Mouse (Mus musculus): ENCODE measurements around the gene Pla2g6. TPM values are rescaled to one million over a fixed set of nuclear protein-coding genes. Genes with fewer than 3 reads are reported as not detected.

Gene Pla2g6
- polyA plus RNA-seq, 1 experiment: 40.6 TPM

GRCm38 (mm10) chr15:79360371-79360770 is 32.2 kb upstream of the Pla2g6 start:
- Histone ChIP-seq H3K27me3 (ENCODE audit: control insufficient read depth, insufficient read depth, low read length, poor library complexity, severe bottlenecking) (no peaks in the 10 kb centered on the region), H3K27ac (ENCODE audit: insufficient read depth, low read length) (peak overlapping the region; percentile 17; the same call in 1 of the 2 replicates), H3K9me3 (replicated peaks; ENCODE audit: control insufficient read depth, insufficient read depth, low read length, poor library complexity, severe bottlenecking) (no peaks in the 10 kb centered on the region), H3K9ac (ENCODE audit: low read depth, poor library complexity, severe bottlenecking) (no peak overlapping the region), H3K36me3 (ENCODE audit: control insufficient read depth, insufficient read depth, low read length, poor library complexity, severe bottlenecking) (peaks cover 8% of the 10 kb centered on the region; the same call in 1 of the 2 replicates), H3K4me3 (ENCODE audit: low read depth, low read length) (no peak overlapping the region), H3K4me1 (ENCODE audit: control insufficient read depth, insufficient read depth, low read length) (peaks cover 7% of the 10 kb centered on the region)
- TF ChIP-seq POLR2A (IDR thresholded peaks at IDR 0.05; ENCODE audit: insufficient read depth, low read length) (no peak), EP300 (IDR thresholded peaks at IDR 0.05; ENCODE audit: insufficient read depth, low read depth, low read length) (no peak), CTCF (IDR thresholded peaks at IDR 0.05; ENCODE audit: low read depth, low read length) (no peak)

- no peak overlapping the region for H3K9ac ChIP-seq (ENCODE audit: low read depth, poor library complexity, severe bottlenecking)
Measured at GRCm38 (mm10) chr15:79359954-79360353, 31.8 kb upstream of the Pla2g6 start.

GRCm38 (mm10) chr15:79357974-79358690 is 29.9 kb upstream of the Pla2g6 start:
- TF ChIP-seq POLR2A (IDR thresholded peaks at IDR 0.05; ENCODE audit: insufficient read depth, low read length) (no peak), EP300 (IDR thresholded peaks at IDR 0.05; ENCODE audit: insufficient read depth, low read depth, low read length) (no peak), CTCF (IDR thresholded peaks at IDR 0.05; ENCODE audit: low read depth, low read length) (no peak)
- Histone ChIP-seq H3K36me3 (ENCODE audit: control insufficient read depth, insufficient read depth, low read length, poor library complexity, severe bottlenecking) (peaks cover 5% of the 10 kb centered on the region; the same call in 1 of the 2 replicates), H3K9ac (ENCODE audit: low read depth, poor library complexity, severe bottlenecking) (no peak overlapping the region), H3K4me1 (ENCODE audit: control insufficient read depth, insufficient read depth, low read length) (peaks cover 7% of the 10 kb centered on the region), H3K4me3 (ENCODE audit: low read depth, low read length) (no peak overlapping the region), H3K9me3 (replicated peaks; ENCODE audit: control insufficient read depth, insufficient read depth, low read length, poor library complexity, severe bottlenecking) (no peaks in the 10 kb centered on the region), H3K27me3 (ENCODE audit: control insufficient read depth, insufficient read depth, low read length, poor library complexity, severe bottlenecking) (no peaks in the 10 kb centered on the region), H3K27ac (ENCODE audit: insufficient read depth, low read length) (no peak overlapping the region)

More at GRCm38 (mm10) chr15:79359954-79360353, 31.8 kb upstream of the Pla2g6 start:
- TF ChIP-seq POLR2A (IDR thresholded peaks at IDR 0.05; ENCODE audit: insufficient read depth, low read length) (no peak), EP300 (IDR thresholded peaks at IDR 0.05; ENCODE audit: insufficient read depth, low read depth, low read length) (peak; percentile 74; the same call in 1 of the 2 replicates), CTCF (IDR thresholded peaks at IDR 0.05; ENCODE audit: low read depth, low read length) (no peak)
- Histone ChIP-seq H3K27me3 (ENCODE audit: control insufficient read depth, insufficient read depth, low read length, poor library complexity, severe bottlenecking) (no peaks in the 10 kb centered on the region), H3K9me3 (replicated peaks; ENCODE audit: control insufficient read depth, insufficient read depth, low read length, poor library complexity, severe bottlenecking) (no peaks in the 10 kb centered on the region), H3K4me1 (ENCODE audit: control insufficient read depth, insufficient read depth, low read length) (peaks cover 7% of the 10 kb centered on the region), H3K27ac (ENCODE audit: insufficient read depth, low read length) (peak overlapping the region; percentile 17; the same call in 1 of the 2 replicates), H3K36me3 (ENCODE audit: control insufficient read depth, insufficient read depth, low read length, poor library complexity, severe bottlenecking) (peaks cover 5% of the 10 kb centered on the region; the same call in 1 of the 2 replicates), H3K4me3 (ENCODE audit: low read depth, low read length) (no peak overlapping the region)

- Histone ChIP-seq H3K27me3 (ENCODE audit: control insufficient read depth, insufficient read depth, low read length, poor library complexity, severe bottlenecking) (no peaks in the 10 kb centered on the region), H3K27ac (ENCODE audit: insufficient read depth, low read length) (no peak overlapping the region), H3K36me3 (ENCODE audit: control insufficient read depth, insufficient read depth, low read length, poor library complexity, severe bottlenecking) (peaks cover 4% of the 10 kb centered on the region; the same call in 1 of the 2 replicates), H3K9me3 (replicated peaks; ENCODE audit: control insufficient read depth, insufficient read depth, low read length, poor library complexity, severe bottlenecking) (no peaks in the 10 kb centered on the region), H3K4me3 (ENCODE audit: low read depth, low read length) (peak overlapping the region; percentile 80), H3K4me1 (ENCODE audit: control insufficient read depth, insufficient read depth, low read length) (peaks cover 9% of the 10 kb centered on the region), H3K9ac (ENCODE audit: low read depth, poor library complexity, severe bottlenecking) (peak overlapping the region; percentile 78)
- TF ChIP-seq EP300 (IDR thresholded peaks at IDR 0.05; ENCODE audit: insufficient read depth, low read depth, low read length) (no peak), CTCF (IDR thresholded peaks at IDR 0.05; ENCODE audit: low read depth, low read length) (no peak), POLR2A (IDR thresholded peaks at IDR 0.05; ENCODE audit: insufficient read depth, low read length) (no peak)
Measured at GRCm38 (mm10) chr15:79357036-79357911, 29.1 kb upstream of the Pla2g6 start.

- peaks cover 9% of the 10 kb centered on the region for H3K4me1 ChIP-seq (ENCODE audit: control insufficient read depth, insufficient read depth, low read length)
- H3K9me3 ChIP-seq (replicated peaks; ENCODE audit: control insufficient read depth, insufficient read depth, low read length, poor library complexity, severe bottlenecking): no peaks in the 10 kb centered on the region
- peak overlapping the region; percentile 78 for H3K9ac ChIP-seq (ENCODE audit: low read depth, poor library complexity, severe bottlenecking)
- TF ChIP-seq EP300 (IDR thresholded peaks at IDR 0.05; ENCODE audit: insufficient read depth, low read depth, low read length) (no peak), CTCF (IDR thresholded peaks at IDR 0.05; ENCODE audit: low read depth, low read length) (no peak), POLR2A (IDR thresholded peaks at IDR 0.05; ENCODE audit: insufficient read depth, low read length) (no peak)
- H3K27me3 ChIP-seq (ENCODE audit: control insufficient read depth, insufficient read depth, low read length, poor library complexity, severe bottlenecking): no peaks in the 10 kb centered on the region
- no peaks in the 10 kb centered on the region for H3K36me3 ChIP-seq (ENCODE audit: control insufficient read depth, insufficient read depth, low read length, poor library complexity, severe bottlenecking)
- H3K4me3 ChIP-seq (ENCODE audit: low read depth, low read length): peak overlapping the region; percentile 80
- H3K27ac ChIP-seq (ENCODE audit: insufficient read depth, low read length): no peak overlapping the region
Measured at GRCm38 (mm10) chr15:79356481-79356880, 28.3 kb upstream of the Pla2g6 start.

All from ES-Bruce4 (cell line).